Mouse (Mus musculus): Measurements from ENCODE around the gene Zfp524. TPM values are rescaled to one million over a fixed set of nuclear protein-coding genes. Genes with fewer than 3 reads are reported as not detected.

Gene Zfp524
- total RNA-seq, 2 experiments from 2014 or later: 13.5 to 26.2 TPM

Other genes starting within 250 kb of the Zfp524 start
- not detected in 2 replicates for gene Fam71e2, start 243.1 kb upstream of the Zfp524 start, total RNA-seq (2015)
- gene Fam71e2, start 243.1 kb upstream of the Zfp524 start, total RNA-seq (2017): not detected in 2 replicates
- not detected in 2 replicates for gene Il11, start 231.6 kb upstream of the Zfp524 start, total RNA-seq (2015)
- gene Il11, start 231.6 kb upstream of the Zfp524 start, total RNA-seq (2017): not detected in 2 replicates
- gene Tmem190, start 231.5 kb upstream of the Zfp524 start, total RNA-seq (2015): not detected in 2 replicates
- gene Tmem190, start 231.5 kb upstream of the Zfp524 start, total RNA-seq (2017): not detected in 2 replicates
- 1.3 and 3.0 TPM in 2 replicates for gene Tmem238, start 224.8 kb upstream of the Zfp524 start, total RNA-seq (2015)
- gene Tmem238, start 224.8 kb upstream of the Zfp524 start, total RNA-seq (2017): 0.61 and 2.5 TPM in 2 replicates
- 1,340 and 1,433 TPM in 2 replicates for gene Rpl28, start 221.5 kb upstream of the Zfp524 start, total RNA-seq (2015)
- 535 and 673 TPM in 2 replicates for gene Rpl28, start 221.5 kb upstream of the Zfp524 start, total RNA-seq (2017)
- 313 and 324 TPM in 2 replicates for gene Ube2s, start 201.8 kb upstream of the Zfp524 start, total RNA-seq (2015)
- gene Ube2s, start 201.8 kb upstream of the Zfp524 start, total RNA-seq (2017): 178 and 185 TPM in 2 replicates
- gene Shisa7, start 169.7 kb upstream of the Zfp524 start, total RNA-seq (2015): not detected in 2 replicates
- gene Shisa7, start 169.7 kb upstream of the Zfp524 start, total RNA-seq (2017): not detected in 2 replicates
- gene Isoc2b, start 144.2 kb upstream of the Zfp524 start, total RNA-seq (2015): 6.5 and 9.2 TPM in 2 replicates
- 70.2 and 91.2 TPM in 2 replicates for gene Isoc2b, start 144.2 kb upstream of the Zfp524 start, total RNA-seq (2017)
- gene Isoc2a, start 137.3 kb upstream of the Zfp524 start, total RNA-seq (2015): 2.3 and 3.0 TPM in 2 replicates
- 5.0 TPM in 2 replicates for gene Isoc2a, start 137.3 kb upstream of the Zfp524 start, total RNA-seq (2017)
- not detected in 2 replicates for gene Gm36210, start 107.9 kb upstream of the Zfp524 start, total RNA-seq (2015)
- gene Gm36210, start 107.9 kb upstream of the Zfp524 start, total RNA-seq (2017): not detected in 2 replicates
- 6.7 and 7.3 TPM in 2 replicates for gene Zfp628, start 99.2 kb upstream of the Zfp524 start, total RNA-seq (2015)
- gene Zfp628, start 99.2 kb upstream of the Zfp524 start, total RNA-seq (2017): 1.9 and 3.0 TPM in 2 replicates
- gene Nat14, start 92.4 kb upstream of the Zfp524 start, total RNA-seq (2015): 0.13 and 0.82 TPM in 2 replicates
- gene Nat14, start 92.4 kb upstream of the Zfp524 start, total RNA-seq (2017): 0.11 and 1.1 TPM in 2 replicates
- not detected in 2 replicates for gene Ssc5d, start 88.6 kb upstream of the Zfp524 start, total RNA-seq (2015)
- gene Ssc5d, start 88.6 kb upstream of the Zfp524 start, total RNA-seq (2017): 0.04 TPM in 1 of 2 replicates, not detected in the other
- gene Sbk2, start 50.0 kb upstream of the Zfp524 start, total RNA-seq (2015): not detected in 2 replicates
- gene Sbk2, start 50.0 kb upstream of the Zfp524 start, total RNA-seq (2017): not detected in 2 replicates
- gene Sbk3, start 43.2 kb upstream of the Zfp524 start, total RNA-seq (2015): 0.09 TPM in 1 of 2 replicates, not detected in the other
- gene Sbk3, start 43.2 kb upstream of the Zfp524 start, total RNA-seq (2017): not detected in 2 replicates
- 5.7 and 14.9 TPM in 2 replicates for gene Zfp579, start 18.3 kb upstream of the Zfp524 start, total RNA-seq (2015)
- gene Zfp579, start 18.3 kb upstream of the Zfp524 start, total RNA-seq (2017): 0.81 and 0.89 TPM in 2 replicates
- 19.2 and 20.6 TPM in 2 replicates for gene Fiz1, start 282 bp downstream of the Zfp524 start, total RNA-seq (2015)
- gene Fiz1, start 282 bp downstream of the Zfp524 start, total RNA-seq (2017): 9.3 and 12.1 TPM in 2 replicates
- gene Gm44973, start 1.1 kb downstream of the Zfp524 start, total RNA-seq (2015): 0.30 TPM in 1 of 2 replicates, not detected in the other
- not detected in 2 replicates for gene Gm44973, start 1.1 kb downstream of the Zfp524 start, total RNA-seq (2017)
- 11.9 and 12.0 TPM in 2 replicates for gene Zfp865, start 6.0 kb downstream of the Zfp524 start, total RNA-seq (2015)
- gene Zfp865, start 6.0 kb downstream of the Zfp524 start, total RNA-seq (2017): 13.6 and 14.4 TPM in 2 replicates
- 0.13 and 0.48 TPM in 2 replicates for gene Ccdc106, start 6.1 kb downstream of the Zfp524 start, total RNA-seq (2015)
- 2.1 TPM in 1 of 2 replicates, not detected in the other for gene Ccdc106, start 6.1 kb downstream of the Zfp524 start, total RNA-seq (2017)
- gene 4632433K11Rik, start 19.7 kb downstream of the Zfp524 start, total RNA-seq (2015): 0.62 TPM in 1 of 2 replicates, not detected in the other
- gene 4632433K11Rik, start 19.7 kb downstream of the Zfp524 start, total RNA-seq (2017): 0.81 TPM in 1 of 2 replicates, not detected in the other
- gene Zfp784, start 24.0 kb downstream of the Zfp524 start, total RNA-seq (2015): 2.5 and 3.2 TPM in 2 replicates
- 1.7 TPM in 2 replicates for gene Zfp784, start 24.0 kb downstream of the Zfp524 start, total RNA-seq (2017)
- gene Zfp580, start 37.1 kb downstream of the Zfp524 start, total RNA-seq (2015): 0.25 and 1.6 TPM in 2 replicates
- gene Zfp580, start 37.1 kb downstream of the Zfp524 start, total RNA-seq (2017): not detected in 2 replicates
- 68.6 and 71.0 TPM in 2 replicates for gene U2af2, start 47.7 kb downstream of the Zfp524 start, total RNA-seq (2015)
- 153 and 170 TPM in 2 replicates for gene U2af2, start 47.7 kb downstream of the Zfp524 start, total RNA-seq (2017)
- 74.6 and 79.4 TPM in 2 replicates for gene Epn1, start 65.8 kb downstream of the Zfp524 start, total RNA-seq (2015)
- 76.4 and 88.9 TPM in 2 replicates for gene Epn1, start 65.8 kb downstream of the Zfp524 start, total RNA-seq (2017)
- not detected in 2 replicates for gene Rfpl4, start 102.5 kb downstream of the Zfp524 start, total RNA-seq (2015)
- gene Rfpl4, start 102.5 kb downstream of the Zfp524 start, total RNA-seq (2017): not detected in 2 replicates
- gene Rasl2-9, start 111.5 kb downstream of the Zfp524 start, total RNA-seq (2015): 1.9 and 2.4 TPM in 2 replicates
- 1.2 TPM in 1 of 2 replicates, not detected in the other for gene Rasl2-9, start 111.5 kb downstream of the Zfp524 start, total RNA-seq (2017)
- not detected in 2 replicates for gene Vmn1r55, start 135.3 kb downstream of the Zfp524 start, total RNA-seq (2015)
- gene Vmn1r55, start 135.3 kb downstream of the Zfp524 start, total RNA-seq (2017): not detected in 2 replicates
- gene Vmn1r56, start 182.3 kb downstream of the Zfp524 start, total RNA-seq (2015): not detected in 2 replicates
- not detected in 2 replicates for gene Vmn1r56, start 182.3 kb downstream of the Zfp524 start, total RNA-seq (2017)
- not detected in 2 replicates for gene Vmn1r57, start 204.1 kb downstream of the Zfp524 start, total RNA-seq (2015)
- not detected in 2 replicates for gene Vmn1r57, start 204.1 kb downstream of the Zfp524 start, total RNA-seq (2017)

Measured in megakaryocyte, adult 5-6 weeks (primary cell).